Mouse (Mus musculus): ENCODE measurements around the gene Scgb3a1.

Scgb3a1 gene

GRCm38 (mm10) chr11:49658065-49658464 is 5.3 kb upstream of the Scgb3a1 start:
- in situ Hi-C loops (cut with MboI, MseI): loop anchor here (10.0 kb wide), 1 partner anchor 187 kb away; the partner anchor contains the start of gene Mapk9

- in situ Hi-C loops (cut with MboI, MseI): loop anchor here (10.0 kb wide), 1 partner anchor 186 kb away; the partner anchor contains the start of gene Mapk9
Measured at GRCm38 (mm10) chr11:49658791-49659469, 4.5 kb upstream of the Scgb3a1 start.

GRCm38 (mm10) chr11:49659470-49659799 is 4.0 kb upstream of the Scgb3a1 start:
- in situ Hi-C loops (cut with MboI, MseI): loop anchor here (10.0 kb wide), 1 partner anchor 185 kb away; the partner anchor contains the start of gene Mapk9

GRCm38 (mm10) chr11:49662292-49662780 is 1.1 kb upstream of the Scgb3a1 start:
- in situ Hi-C loops (cut with MboI, MseI): no loop called here

- in situ Hi-C loops (cut with MboI, MseI): no loop called here
Measured at GRCm38 (mm10) chr11:49664262-49665140, 1.1 kb downstream of the Scgb3a1 start.

GRCm38 (mm10) chr11:49665462-49665861 is 2.1 kb downstream of the Scgb3a1 start:
- in situ Hi-C loops (cut with MboI, MseI): no loop called here

GRCm38 (mm10) chr11:49673433-49673832 is 10.0 kb downstream of the Scgb3a1 start:
- in situ Hi-C loops (cut with MboI, MseI): no loop called here

- in situ Hi-C loops (cut with MboI, MseI): no loop called here
Measured at GRCm38 (mm10) chr11:49684237-49684973, 21.0 kb downstream of the Scgb3a1 start.

GRCm38 (mm10) chr11:49695013-49695412 is 31.6 kb downstream of the Scgb3a1 start:
- in situ Hi-C loops (cut with MboI, MseI): no loop called here

GRCm38 (mm10) chr11:49695695-49696094 is 32.3 kb downstream of the Scgb3a1 start:
- in situ Hi-C loops (cut with MboI, MseI): no loop called here

GRCm38 (mm10) chr11:49696472-49696871 is 33.1 kb downstream of the Scgb3a1 start:
- in situ Hi-C loops (cut with MboI, MseI): no loop called here

- in situ Hi-C loops (cut with MboI, MseI): no loop called here
Measured at GRCm38 (mm10) chr11:49697779-49698178, 34.4 kb downstream of the Scgb3a1 start.

GRCm38 (mm10) chr11:49699079-49699478 is 35.7 kb downstream of the Scgb3a1 start:
- in situ Hi-C loops (cut with MboI, MseI): no loop called here

GRCm38 (mm10) chr11:49702014-49702413 is 38.6 kb downstream of the Scgb3a1 start:
- in situ Hi-C loops (cut with MboI, MseI): loop anchor here (25.0 kb wide), 1 partner anchor 890 kb away; the partner anchor contains the start of genes Rack1 and Trim41

- in situ Hi-C loops (cut with MboI, MseI): loop anchor here (25.0 kb wide), 1 partner anchor 893 kb away; the partner anchor contains the start of genes Rack1 and Trim41
Measured at GRCm38 (mm10) chr11:49704804-49705203, 41.4 kb downstream of the Scgb3a1 start.

GRCm38 (mm10) chr11:49707834-49708233 is 44.4 kb downstream of the Scgb3a1 start:
- in situ Hi-C loops (cut with MboI, MseI): loop anchor here (25.0 kb wide), 1 partner anchor 896 kb away; the partner anchor contains the start of genes Rack1 and Trim41

- in situ Hi-C loops (cut with MboI, MseI): loop anchor here (25.0 kb wide), 1 partner anchor 898 kb away; the partner anchor contains the start of genes Rack1 and Trim41
Measured at GRCm38 (mm10) chr11:49710664-49711063, 47.3 kb downstream of the Scgb3a1 start.

GRCm38 (mm10) chr11:49711981-49712554 is 48.7 kb downstream of the Scgb3a1 start:
- in situ Hi-C loops (cut with MboI, MseI): loop anchor here (25.0 kb wide), 1 partner anchor 900 kb away; the partner anchor contains the start of genes Rack1 and Trim41

GRCm38 (mm10) chr11:49712555-49713335 is 49.3 kb downstream of the Scgb3a1 start, which contains the start of gene Cnot6:
Gene Cnot6 (minus strand): TSS chr11:49712723.
- in situ Hi-C loops (cut with MboI, MseI): loop anchor here (25.0 kb wide), 1 partner anchor 900 kb away; the partner anchor contains the start of genes Rack1 and Trim41

Measured in T-helper 2 cell (primary cell).